Mouse (Mus musculus): Measurements from ENCODE around the gene Sh3kbp1. TPM values are rescaled to one million over a fixed set of nuclear protein-coding genes. Genes with fewer than 3 reads are reported as not detected.

Sh3kbp1 gene
- polyA plus RNA-seq, 1 experiment from 2014 or later: 28.5 TPM

GRCm38 (mm10) chrX:159689785-159690416, 62.8 kb downstream of the Sh3kbp1 start:
- H3K4me1 ChIP-seq (replicated peaks; ENCODE audit: control insufficient read depth, insufficient read depth, low read length): no peaks in the 10 kb centered on the region
- DNase-seq (ENCODE audit: low spot score) (no peak), ATAC-seq (replicated peaks; ENCODE audit: low FRiP score) (no peak)
- no peaks in the 10 kb centered on the region for H3K36me3 ChIP-seq (ENCODE audit: control insufficient read depth, insufficient read depth, low read length)
- no peaks in the 10 kb centered on the region; the same call in 1 of the 2 replicates for H3K27me3 ChIP-seq (ENCODE audit: control insufficient read depth, insufficient read depth, low read length)
- no peaks in the 10 kb centered on the region for H3K9me3 ChIP-seq (ENCODE audit: control insufficient read depth, low read length)
- H3K27ac ChIP-seq (ENCODE audit: low read depth, low read length): no peak overlapping the region
- H3K9ac ChIP-seq (ENCODE audit: low read length): no peak overlapping the region
- WGBS: 86% methylated on average over 10 of the region's 10 CpGs
- no peak overlapping the region for H3K4me3 ChIP-seq (ENCODE audit: low read depth, low read length)
- no peak overlapping the region for H3K4me2 ChIP-seq (ENCODE audit: low read depth, low read length, severe bottlenecking)

DNA sequence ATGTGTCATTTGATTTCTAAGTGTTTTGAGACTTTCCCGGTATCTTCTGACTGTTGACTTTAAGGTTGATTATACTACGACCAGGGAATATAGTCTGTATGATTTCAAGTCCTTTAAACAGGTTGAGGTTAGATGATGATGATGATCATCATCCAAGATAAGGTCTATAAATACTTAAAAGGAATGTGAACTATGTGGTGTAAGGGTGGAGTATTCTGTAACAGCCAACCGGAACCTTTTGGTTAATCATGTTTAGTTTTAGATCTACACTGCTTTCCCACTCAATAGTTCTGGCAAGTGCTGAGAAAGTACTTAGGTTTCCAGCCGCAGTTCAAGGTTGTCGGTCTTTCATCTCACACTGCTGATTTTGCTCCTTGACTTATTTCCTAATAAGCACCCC, 66.1 kb downstream of the Sh3kbp1 start:
- Histone ChIP-seq H3K9me3 (ENCODE audit: control insufficient read depth, low read length) (no peaks in the 10 kb centered on the region), H3K4me1 (replicated peaks; ENCODE audit: control insufficient read depth, insufficient read depth, low read length) (no peaks in the 10 kb centered on the region), H3K4me2 (ENCODE audit: low read depth, low read length, severe bottlenecking) (no peak overlapping the region), H3K9ac (ENCODE audit: low read length) (no peak overlapping the region), H3K27me3 (ENCODE audit: control insufficient read depth, insufficient read depth, low read length) (peaks cover 3% of the 10 kb centered on the region; the same call in 1 of the 2 replicates), H3K27ac (ENCODE audit: low read depth, low read length) (no peak overlapping the region), H3K36me3 (ENCODE audit: control insufficient read depth, insufficient read depth, low read length) (no peaks in the 10 kb centered on the region), H3K4me3 (ENCODE audit: low read depth, low read length) (no peak overlapping the region)
- 93% methylated on average over 5 of the region's 5 CpGs for WGBS
- ATAC-seq (replicated peaks; ENCODE audit: low FRiP score) (no peak), DNase-seq (ENCODE audit: low spot score) (no peak)

DNA sequence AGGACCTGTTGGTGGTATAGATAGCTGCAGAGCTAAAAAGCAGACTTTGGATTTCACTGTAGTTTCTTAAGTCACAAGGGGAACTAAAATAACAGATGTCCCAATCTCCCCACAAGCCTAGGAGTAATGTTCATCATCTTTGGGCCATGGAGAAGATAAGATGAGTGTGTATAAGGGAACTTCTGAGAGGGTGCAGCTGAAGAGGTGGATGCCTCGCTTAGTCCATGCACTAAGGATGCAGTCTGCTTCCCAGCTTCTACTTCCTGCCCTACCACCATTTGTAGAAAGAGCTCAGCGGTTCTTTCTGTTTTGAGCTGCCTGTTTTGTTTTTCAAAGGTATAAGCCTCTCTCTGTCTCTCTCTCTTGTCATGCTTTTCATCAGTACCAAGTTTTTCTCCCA, 69.5 kb downstream of the Sh3kbp1 start:
- DNase-seq (ENCODE audit: low spot score) (no peak), ATAC-seq (replicated peaks; ENCODE audit: low FRiP score) (no peak)
- Histone ChIP-seq H3K4me2 (ENCODE audit: low read depth, low read length, severe bottlenecking) (no peak overlapping the region), H3K36me3 (ENCODE audit: control insufficient read depth, insufficient read depth, low read length) (no peaks in the 10 kb centered on the region), H3K4me1 (replicated peaks; ENCODE audit: control insufficient read depth, insufficient read depth, low read length) (no peaks in the 10 kb centered on the region), H3K9me3 (ENCODE audit: control insufficient read depth, low read length) (no peaks in the 10 kb centered on the region), H3K4me3 (ENCODE audit: low read depth, low read length) (no peak overlapping the region), H3K9ac (ENCODE audit: low read length) (no peak overlapping the region), H3K27me3 (ENCODE audit: control insufficient read depth, insufficient read depth, low read length) (peaks cover 3% of the 10 kb centered on the region; the same call in 1 of the 2 replicates), H3K27ac (ENCODE audit: low read depth, low read length) (no peak overlapping the region)
- 31% methylated on average over 2 of the region's 2 CpGs for WGBS

- peaks cover 3% of the 10 kb centered on the region; the same call in 1 of the 2 replicates for H3K27me3 ChIP-seq (ENCODE audit: control insufficient read depth, insufficient read depth, low read length)
- H3K4me1 ChIP-seq (replicated peaks; ENCODE audit: control insufficient read depth, insufficient read depth, low read length): no peaks in the 10 kb centered on the region
- no peak for DNase-seq (ENCODE audit: low spot score)
- no peak overlapping the region for H3K9ac ChIP-seq (ENCODE audit: low read length)
- no peaks in the 10 kb centered on the region for H3K9me3 ChIP-seq (ENCODE audit: control insufficient read depth, low read length)
- H3K27ac ChIP-seq (ENCODE audit: low read depth, low read length): no peak overlapping the region
- H3K36me3 ChIP-seq (ENCODE audit: control insufficient read depth, insufficient read depth, low read length): no peaks in the 10 kb centered on the region
- ATAC-seq (replicated peaks; ENCODE audit: low FRiP score): no peak
- WGBS: 34% methylated on average over 4 of the region's 4 CpGs
- H3K4me2 ChIP-seq (ENCODE audit: low read depth, low read length, severe bottlenecking): no peak overlapping the region
- no peak overlapping the region for H3K4me3 ChIP-seq (ENCODE audit: low read depth, low read length)
Measured at GRCm38 (mm10) chrX:159697030-159697454, 70.0 kb downstream of the Sh3kbp1 start.

GRCm38 (mm10) chrX:159702850-159703249, 75.8 kb downstream of the Sh3kbp1 start:
- H3K27ac ChIP-seq (ENCODE audit: low read depth, low read length): no peak overlapping the region
- no peak for ATAC-seq (replicated peaks; ENCODE audit: low FRiP score)
- WGBS: 87% methylated on average over 2 of the region's 2 CpGs
- no peak overlapping the region for H3K9ac ChIP-seq (ENCODE audit: low read length)
- H3K27me3 ChIP-seq (ENCODE audit: control insufficient read depth, insufficient read depth, low read length): peaks cover 3% of the 10 kb centered on the region; the same call in 1 of the 2 replicates
- no peaks in the 10 kb centered on the region for H3K4me1 ChIP-seq (replicated peaks; ENCODE audit: control insufficient read depth, insufficient read depth, low read length)
- no peak for DNase-seq (ENCODE audit: low spot score)
- H3K9me3 ChIP-seq (ENCODE audit: control insufficient read depth, low read length): no peaks in the 10 kb centered on the region
- no peak overlapping the region for H3K4me3 ChIP-seq (ENCODE audit: low read depth, low read length)
- no peaks in the 10 kb centered on the region for H3K36me3 ChIP-seq (ENCODE audit: control insufficient read depth, insufficient read depth, low read length)
- no peak overlapping the region for H3K4me2 ChIP-seq (ENCODE audit: low read depth, low read length, severe bottlenecking)

DNA sequence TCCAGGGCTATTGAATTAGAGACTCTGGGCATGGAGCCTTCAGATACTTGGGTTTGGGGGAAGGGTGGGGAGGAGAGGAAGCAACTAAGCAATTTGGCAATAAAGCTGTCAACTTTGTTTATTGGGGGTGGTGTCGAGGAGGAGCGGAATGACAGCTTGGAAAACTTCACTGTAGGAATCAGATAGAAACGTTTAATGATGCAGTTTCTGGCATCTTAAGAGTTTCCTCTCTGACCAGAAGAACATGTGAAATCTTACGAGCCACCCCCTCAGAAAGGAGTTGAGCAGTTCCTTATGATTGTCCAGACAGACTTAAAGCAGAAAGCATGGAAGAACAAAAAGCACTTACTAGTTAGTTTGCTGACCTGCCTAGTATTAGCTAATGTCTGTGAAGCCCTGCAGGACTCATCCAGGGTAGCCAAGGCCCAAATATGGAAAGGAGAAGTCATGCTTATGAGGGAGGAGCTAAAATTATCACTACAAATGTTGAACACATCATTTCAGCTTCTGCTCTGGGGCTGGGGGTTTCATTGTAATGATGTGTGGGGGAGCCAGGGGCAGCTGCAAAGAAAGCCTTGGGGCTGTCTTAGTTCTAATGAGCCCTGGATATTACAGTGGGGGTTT, 77.4 kb downstream of the Sh3kbp1 start:
- Histone ChIP-seq H3K27ac (ENCODE audit: low read depth, low read length) (no peak overlapping the region), H3K36me3 (ENCODE audit: control insufficient read depth, insufficient read depth, low read length) (no peaks in the 10 kb centered on the region), H3K4me3 (ENCODE audit: low read depth, low read length) (no peak overlapping the region), H3K9ac (ENCODE audit: low read length) (no peak overlapping the region), H3K4me1 (replicated peaks; ENCODE audit: control insufficient read depth, insufficient read depth, low read length) (no peaks in the 10 kb centered on the region), H3K4me2 (ENCODE audit: low read depth, low read length, severe bottlenecking) (no peak overlapping the region), H3K9me3 (ENCODE audit: control insufficient read depth, low read length) (no peaks in the 10 kb centered on the region), H3K27me3 (ENCODE audit: control insufficient read depth, insufficient read depth, low read length) (peaks cover 3% of the 10 kb centered on the region; the same call in 1 of the 2 replicates)
- ATAC-seq (replicated peaks; ENCODE audit: low FRiP score) (no peak), DNase-seq (ENCODE audit: low spot score) (no peak)
- 84% methylated on average over 4 of the region's 4 CpGs for whole genome bisulfite sequencing

GRCm38 (mm10) chrX:159705412-159705811, 78.3 kb downstream of the Sh3kbp1 start:
- peaks cover 3% of the 10 kb centered on the region for H3K27me3 ChIP-seq (ENCODE audit: control insufficient read depth, insufficient read depth, low read length)
- no peaks in the 10 kb centered on the region for H3K9me3 ChIP-seq (ENCODE audit: control insufficient read depth, low read length)
- H3K27ac ChIP-seq (ENCODE audit: low read depth, low read length): no peak overlapping the region
- DNase-seq (ENCODE audit: low spot score) (no peak), ATAC-seq (replicated peaks; ENCODE audit: low FRiP score) (no peak)
- 85% methylated on average over 2 of the region's 2 CpGs for WGBS
- H3K4me1 ChIP-seq (replicated peaks; ENCODE audit: control insufficient read depth, insufficient read depth, low read length): no peaks in the 10 kb centered on the region
- no peaks in the 10 kb centered on the region for H3K36me3 ChIP-seq (ENCODE audit: control insufficient read depth, insufficient read depth, low read length)
- no peak overlapping the region for H3K4me2 ChIP-seq (ENCODE audit: low read depth, low read length, severe bottlenecking)
- no peak overlapping the region for H3K9ac ChIP-seq (ENCODE audit: low read length)
- H3K4me3 ChIP-seq (ENCODE audit: low read depth, low read length): no peak overlapping the region

DNA sequence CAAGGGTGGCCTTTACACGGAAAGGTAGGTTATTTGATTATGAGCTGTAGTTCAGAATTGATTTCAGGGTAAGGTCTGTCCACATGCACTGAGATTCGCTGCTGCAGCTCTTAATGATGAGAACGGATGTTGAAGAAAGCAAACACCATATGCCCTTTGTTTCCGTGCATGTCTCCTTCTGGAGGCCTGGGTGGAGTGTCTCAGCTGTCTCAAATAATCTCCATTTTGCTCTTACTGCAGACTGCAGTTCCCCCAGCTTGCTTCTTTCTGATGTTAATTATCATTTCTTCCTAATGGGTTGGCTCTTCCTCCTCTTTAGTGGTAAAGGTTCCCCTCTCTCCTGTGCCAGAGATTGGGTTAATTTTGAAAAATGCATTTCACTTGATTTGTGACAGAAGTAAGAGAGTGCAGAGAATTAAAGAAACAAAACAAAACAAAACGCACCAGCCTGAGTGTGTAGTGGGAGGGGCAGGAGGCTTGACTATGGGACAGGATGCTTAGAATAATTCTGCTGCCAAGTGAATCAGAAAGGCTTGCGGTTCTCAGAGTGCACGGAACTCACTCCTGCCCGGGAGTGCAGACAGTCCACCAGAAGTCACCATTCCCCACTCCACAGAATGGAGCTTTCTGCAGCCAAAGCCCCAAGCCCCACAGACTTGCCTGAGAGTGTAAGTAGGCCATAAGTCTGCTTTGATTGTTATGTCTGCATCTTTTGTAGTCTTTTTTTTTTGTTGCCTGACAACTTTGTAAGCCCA, 81.2 kb downstream of the Sh3kbp1 start:
- 37% methylated on average over 8 of the region's 8 CpGs for WGBS
- no peak overlapping the region for H3K27ac ChIP-seq (ENCODE audit: low read depth, low read length)
- ATAC-seq (replicated peaks; ENCODE audit: low FRiP score) (no peak), DNase-seq (ENCODE audit: low spot score) (no peak)
- H3K9me3 ChIP-seq (ENCODE audit: control insufficient read depth, low read length): no peaks in the 10 kb centered on the region
- no peak overlapping the region for H3K9ac ChIP-seq (ENCODE audit: low read length)
- H3K36me3 ChIP-seq (ENCODE audit: control insufficient read depth, insufficient read depth, low read length): no peaks in the 10 kb centered on the region
- H3K4me2 ChIP-seq (ENCODE audit: low read depth, low read length, severe bottlenecking): no peak overlapping the region
- H3K4me3 ChIP-seq (ENCODE audit: low read depth, low read length): no peak overlapping the region
- H3K4me1 ChIP-seq (replicated peaks; ENCODE audit: control insufficient read depth, insufficient read depth, low read length): no peaks in the 10 kb centered on the region
- peaks cover 3% of the 10 kb centered on the region for H3K27me3 ChIP-seq (ENCODE audit: control insufficient read depth, insufficient read depth, low read length)

All from forebrain, embryonic 11.5 days (tissue).